Mouse (Mus musculus) right cerebral cortex, adult 18-20 months (tissue): ENCODE measurements around the gene Tmem220.
A peak's percentile ranks its signal among the peaks of the same experiment; 100 is the strongest.
"Not testable (repeated sequence)": the region's sequence is repeated elsewhere in the genome, so short reads cannot be mapped to it uniquely, and the experiment has no call there.

Source experiments
- DNase-seq: peaks from one replicate; pipeline ENCODE4 v3.0.0; 2022; ENCODE audit warnings: mixed read lengths

The Tmem220 gene

GRCm38 (mm10) chr11:67019711-67020475, 5.1 kb upstream of the Tmem220 start:
- no peak for DNase-seq

GRCm38 (mm10) chr11:67020948-67021347, 4.0 kb upstream of the Tmem220 start:
- peak; percentile 58 for DNase-seq

GRCm38 (mm10) chr11:67022354-67023115, 2.4 kb upstream of the Tmem220 start:
- DNase-seq = no peak

- not testable (repeated sequence) for DNase-seq
Observed at GRCm38 (mm10) chr11:67023191-67023590, 1.8 kb upstream of the Tmem220 start.

- DNase-seq = no peak
Observed at GRCm38 (mm10) chr11:67023802-67024340, 1.1 kb upstream of the Tmem220 start.

- DNase-seq = no peak
Observed at GRCm38 (mm10) chr11:67030904-67031602, 6.1 kb downstream of the Tmem220 start.

GRCm38 (mm10) chr11:67031603-67031915, 6.6 kb downstream of the Tmem220 start:
- DNase-seq = no peak

GRCm38 (mm10) chr11:67034775-67035485, 10.0 kb downstream of the Tmem220 start:
- no peak for DNase-seq

GRCm38 (mm10) chr11:67036229-67036628, 11.3 kb downstream of the Tmem220 start:
- no peak for DNase-seq

- no peak for DNase-seq
Observed at GRCm38 (mm10) chr11:67036892-67037291, 11.9 kb downstream of the Tmem220 start.

GRCm38 (mm10) chr11:67039799-67040198, 14.8 kb downstream of the Tmem220 start:
- no peak for DNase-seq

- DNase-seq = no peak
Observed at GRCm38 (mm10) chr11:67040483-67040882, 15.5 kb downstream of the Tmem220 start.

GRCm38 (mm10) chr11:67043007-67043406, 18.1 kb downstream of the Tmem220 start:
- DNase-seq = no peak

- DNase-seq = no peak
Observed at GRCm38 (mm10) chr11:67044959-67045358, 20.0 kb downstream of the Tmem220 start.

GRCm38 (mm10) chr11:67047199-67047598, 22.2 kb downstream of the Tmem220 start:
- DNase-seq = no peak

- no peak for DNase-seq
Observed at GRCm38 (mm10) chr11:67048496-67048895, 23.5 kb downstream of the Tmem220 start.

GRCm38 (mm10) chr11:67049256-67049655, 24.3 kb downstream of the Tmem220 start:
- no peak for DNase-seq

GRCm38 (mm10) chr11:67051676-67052320, 26.8 kb downstream of the Tmem220 start:
- no peak for DNase-seq

- DNase-seq = peak; percentile 93
Observed at GRCm38 (mm10) chr11:67052321-67052952, 27.5 kb downstream of the Tmem220 start, which contains the start of the genes Adprm and Sco1. Gene Adprm, minus strand, starts transcription at chr11:67052594. Gene Sco1, plus strand, starts transcription at chr11:67052670.

- DNase-seq = no peak
Observed at GRCm38 (mm10) chr11:67054754-67055365, 29.9 kb downstream of the Tmem220 start.

- DNase-seq = no peak
Observed at GRCm38 (mm10) chr11:67061311-67061710, 36.4 kb downstream of the Tmem220 start.
